Mouse (Mus musculus): ENCODE results near the gene Arfgef2.

DNA sequence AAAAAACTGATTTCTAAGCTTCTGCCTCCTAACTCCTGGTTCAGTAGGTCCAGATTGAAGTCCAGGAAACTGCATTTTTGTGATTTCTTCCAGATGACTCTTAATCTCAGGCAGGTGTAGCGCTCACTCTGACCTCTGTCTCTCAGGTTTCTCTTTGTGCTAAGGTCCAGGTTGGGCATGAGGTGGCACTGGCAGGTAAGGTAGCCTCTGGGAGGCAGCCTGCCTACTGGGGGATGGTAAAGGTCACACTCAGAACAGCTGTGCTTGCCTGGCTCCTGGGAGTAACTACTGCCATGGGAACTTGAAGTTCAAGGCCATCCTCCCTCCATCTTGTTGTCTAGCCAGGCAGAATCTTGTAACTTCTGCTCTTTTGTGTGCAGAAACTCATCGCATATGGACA lies 28.7 kb downstream of the Arfgef2 start:
- no peak for TF ChIP-seq EP300 (IDR thresholded peaks at IDR 0.05; ENCODE audit: low read depth)
- TF ChIP-seq CTCF (IDR thresholded peaks at IDR 0.05; ENCODE audit: low read depth), result no peak
